Mouse (Mus musculus): Measurements from ENCODE around the gene Gnptab. TPM values are rescaled to one million over a fixed set of nuclear protein-coding genes. Genes with fewer than 3 reads are reported as not detected.
A peak's percentile ranks its signal among the peaks of the same experiment; 100 is the strongest.
"Not testable (repeated sequence)": the region's sequence is repeated elsewhere in the genome, so short reads cannot be mapped to it uniquely, and the experiment has no call there.

Gene Gnptab
- total and polyA plus RNA-seq, 2 experiments: 2.7 to 6.8 TPM

DNA sequence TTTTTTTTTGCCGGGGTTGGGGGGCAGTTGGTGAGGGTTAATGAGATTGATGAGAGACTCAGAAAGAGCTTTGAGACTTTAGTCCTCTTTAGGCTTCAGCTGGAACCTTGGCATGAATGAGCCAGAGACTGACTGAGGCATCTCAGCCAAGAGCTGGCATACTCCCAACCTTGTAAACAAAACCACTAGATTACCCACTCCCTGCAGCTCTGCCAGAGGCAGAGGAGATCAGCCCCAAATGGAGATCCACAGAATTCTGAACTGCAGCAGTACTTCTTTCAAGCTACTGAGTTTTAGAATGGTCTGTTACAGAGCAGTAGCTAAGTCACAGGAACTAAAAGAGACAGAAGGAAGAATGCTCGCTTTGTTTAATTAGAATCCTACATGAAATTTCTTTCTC is 72.3 kb downstream of the Gnptab start:
- H3K27ac ChIP-seq (replicated peaks; ENCODE audit: insufficient read depth, low read depth, low read length): no peak overlapping the region
- no peaks in the 10 kb centered on the region for H3K79me2 ChIP-seq (ENCODE audit: control insufficient read depth, insufficient read depth, low read length)
- 57% methylated on average over 2 of the region's 2 CpGs for WGBS
- H3K9ac ChIP-seq (ENCODE audit: low read depth, low read length): no peak overlapping the region
- H3K4me1 ChIP-seq (ENCODE audit: control insufficient read depth, insufficient read depth, low read length): no peaks in the 10 kb centered on the region; the same call in 1 of the 2 replicates
- no peak overlapping the region for H3K4me3 ChIP-seq (ENCODE audit: insufficient read depth, low read depth, low read length)
- no peak for TF ChIP-seq POLR2A (IDR thresholded peaks at IDR 0.05; ENCODE audit: extremely low read depth, insufficient read depth, low read length)
- no peak for TF ChIP-seq CTCF (IDR thresholded peaks at IDR 0.05; ENCODE audit: low read depth, low read length)
- peak; percentile 77 for DNase-seq (ENCODE audit: extremely low read depth, low read depth, low spot score)
- no peaks in the 10 kb centered on the region for H3K36me3 ChIP-seq (ENCODE audit: control insufficient read depth, insufficient read depth, low read length)
- no peaks in the 10 kb centered on the region for H3K27me3 ChIP-seq (ENCODE audit: control insufficient read depth, insufficient read depth, low read length)

DNA sequence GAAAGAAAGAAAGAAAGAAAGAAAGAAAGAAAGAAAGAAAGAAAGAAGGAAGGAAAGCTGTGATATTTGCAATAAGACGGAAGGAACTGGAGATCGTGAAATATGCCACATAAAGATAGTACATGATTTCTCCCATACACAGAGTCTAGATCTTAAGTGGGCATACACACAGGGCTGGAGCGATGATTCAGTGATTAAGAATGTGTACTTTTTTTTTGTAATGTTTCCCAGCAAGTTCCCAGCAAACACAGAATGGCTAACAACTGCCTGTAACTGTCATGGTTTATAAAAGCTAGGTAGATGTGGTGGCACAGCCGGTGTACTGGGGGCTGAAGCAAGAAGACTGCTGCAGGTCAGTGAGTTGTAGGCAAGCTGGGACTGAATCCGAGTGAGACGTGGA is 73.1 kb downstream of the Gnptab start:
- DNase-seq (ENCODE audit: extremely low read depth, low read depth, low spot score): no peak
- H3K27ac ChIP-seq (replicated peaks; ENCODE audit: insufficient read depth, low read depth, low read length): no peak overlapping the region
- no peak overlapping the region for H3K4me3 ChIP-seq (ENCODE audit: insufficient read depth, low read depth, low read length)
- no peaks in the 10 kb centered on the region for H3K27me3 ChIP-seq (ENCODE audit: control insufficient read depth, insufficient read depth, low read length)
- TF ChIP-seq POLR2A (IDR thresholded peaks at IDR 0.05; ENCODE audit: extremely low read depth, insufficient read depth, low read length): no peak
- no peak for TF ChIP-seq CTCF (IDR thresholded peaks at IDR 0.05; ENCODE audit: low read depth, low read length)
- no peaks in the 10 kb centered on the region for H3K79me2 ChIP-seq (ENCODE audit: control insufficient read depth, insufficient read depth, low read length)
- H3K4me1 ChIP-seq (ENCODE audit: control insufficient read depth, insufficient read depth, low read length): no peaks in the 10 kb centered on the region; the same call in 1 of the 2 replicates
- no peaks in the 10 kb centered on the region for H3K36me3 ChIP-seq (ENCODE audit: control insufficient read depth, insufficient read depth, low read length)
- 88% methylated on average over 6 of the region's 6 CpGs for WGBS
- H3K9ac ChIP-seq (ENCODE audit: low read depth, low read length): no peak overlapping the region

DNA sequence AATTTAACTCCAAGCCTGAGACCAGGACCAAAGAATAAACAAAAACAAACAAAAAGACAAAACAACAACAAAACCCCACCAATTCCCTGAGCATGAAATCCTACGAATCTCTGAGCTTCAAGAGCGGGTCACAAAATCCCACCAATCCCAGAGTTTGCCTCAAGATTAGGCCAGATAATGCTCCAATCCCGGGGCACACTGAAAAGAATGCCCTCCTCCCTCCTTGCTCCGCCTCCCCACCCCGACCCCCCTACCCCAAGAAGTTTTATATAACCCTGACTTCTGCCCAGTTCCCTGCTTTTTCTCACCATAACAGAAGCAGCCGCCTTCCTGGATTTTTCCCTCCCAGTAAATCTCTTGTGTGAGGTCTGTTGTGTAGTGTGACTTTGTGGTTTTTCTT is 78.9 kb downstream of the Gnptab start:
- Histone ChIP-seq H3K9ac (ENCODE audit: low read depth, low read length) (no peak overlapping the region), H3K79me2 (ENCODE audit: control insufficient read depth, insufficient read depth, low read length) (no peaks in the 10 kb centered on the region), H3K27ac (replicated peaks; ENCODE audit: insufficient read depth, low read depth, low read length) (no peak overlapping the region), H3K27me3 (ENCODE audit: control insufficient read depth, insufficient read depth, low read length) (no peaks in the 10 kb centered on the region), H3K4me3 (ENCODE audit: insufficient read depth, low read depth, low read length) (no peak overlapping the region), H3K36me3 (ENCODE audit: control insufficient read depth, insufficient read depth, low read length) (no peaks in the 10 kb centered on the region), H3K4me1 (ENCODE audit: control insufficient read depth, insufficient read depth, low read length) (no peaks in the 10 kb centered on the region)
- DNase-seq (ENCODE audit: extremely low read depth, low read depth, low spot score): no peak
- TF ChIP-seq CTCF (IDR thresholded peaks at IDR 0.05; ENCODE audit: low read depth, low read length) (no peak), POLR2A (IDR thresholded peaks at IDR 0.05; ENCODE audit: extremely low read depth, insufficient read depth, low read length) (no peak)
- 43% methylated on average over 6 of the region's 6 CpGs for WGBS

DNA sequence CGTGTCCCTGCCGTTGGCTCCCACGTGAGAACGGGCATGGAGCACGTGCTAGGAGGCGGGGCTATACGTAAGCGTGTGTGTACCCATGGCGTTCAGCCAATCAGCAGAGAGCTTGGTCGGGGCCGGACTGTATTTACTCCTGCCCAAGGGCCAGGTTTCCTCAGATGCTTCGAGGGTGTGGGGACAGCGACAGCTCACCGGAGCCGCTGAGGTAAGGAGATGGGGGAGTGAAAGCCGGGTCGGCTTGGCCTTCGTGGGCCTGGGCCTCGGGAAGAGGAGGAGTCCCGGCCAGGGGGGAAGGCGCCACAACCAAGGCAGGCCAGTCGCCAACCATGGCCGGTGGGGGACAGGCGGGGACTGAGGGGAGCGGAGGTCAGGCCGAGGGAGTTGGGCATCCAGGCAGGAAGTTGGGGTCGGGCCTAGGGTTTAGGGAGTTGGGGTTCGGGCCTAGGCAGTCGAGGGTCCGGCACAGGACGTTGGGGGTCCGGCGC is 80.6 kb downstream of the Gnptab start, which contains the start of gene Sycp3:
Gene Sycp3 (plus strand): TSS at position 68 of the 491 bp plus-strand sequence.
- Histone ChIP-seq H3K4me1 (ENCODE audit: control insufficient read depth, insufficient read depth, low read length) (no peaks in the 10 kb centered on the region), H3K36me3 (ENCODE audit: control insufficient read depth, insufficient read depth, low read length) (peaks cover under 1% of the 10 kb centered on the region), H3K79me2 (ENCODE audit: control insufficient read depth, insufficient read depth, low read length) (no peaks in the 10 kb centered on the region), H3K9ac (ENCODE audit: low read depth, low read length) (no peak within 1 kb of the TSS), H3K27me3 (ENCODE audit: control insufficient read depth, insufficient read depth, low read length) (no peaks in the 10 kb centered on the region), H3K27ac (replicated peaks; ENCODE audit: insufficient read depth, low read depth, low read length) (no peak within 1 kb of the TSS), H3K4me3 (ENCODE audit: insufficient read depth, low read depth, low read length) (no peak within 1 kb of the TSS)
- DNase-seq (ENCODE audit: extremely low read depth, low read depth, low spot score): no peak
- WGBS: 86% methylated on average over 33 of the region's 33 CpGs
- TF ChIP-seq CTCF (IDR thresholded peaks at IDR 0.05; ENCODE audit: low read depth, low read length) (no peak), POLR2A (IDR thresholded peaks at IDR 0.05; ENCODE audit: extremely low read depth, insufficient read depth, low read length) (no peak)

DNA sequence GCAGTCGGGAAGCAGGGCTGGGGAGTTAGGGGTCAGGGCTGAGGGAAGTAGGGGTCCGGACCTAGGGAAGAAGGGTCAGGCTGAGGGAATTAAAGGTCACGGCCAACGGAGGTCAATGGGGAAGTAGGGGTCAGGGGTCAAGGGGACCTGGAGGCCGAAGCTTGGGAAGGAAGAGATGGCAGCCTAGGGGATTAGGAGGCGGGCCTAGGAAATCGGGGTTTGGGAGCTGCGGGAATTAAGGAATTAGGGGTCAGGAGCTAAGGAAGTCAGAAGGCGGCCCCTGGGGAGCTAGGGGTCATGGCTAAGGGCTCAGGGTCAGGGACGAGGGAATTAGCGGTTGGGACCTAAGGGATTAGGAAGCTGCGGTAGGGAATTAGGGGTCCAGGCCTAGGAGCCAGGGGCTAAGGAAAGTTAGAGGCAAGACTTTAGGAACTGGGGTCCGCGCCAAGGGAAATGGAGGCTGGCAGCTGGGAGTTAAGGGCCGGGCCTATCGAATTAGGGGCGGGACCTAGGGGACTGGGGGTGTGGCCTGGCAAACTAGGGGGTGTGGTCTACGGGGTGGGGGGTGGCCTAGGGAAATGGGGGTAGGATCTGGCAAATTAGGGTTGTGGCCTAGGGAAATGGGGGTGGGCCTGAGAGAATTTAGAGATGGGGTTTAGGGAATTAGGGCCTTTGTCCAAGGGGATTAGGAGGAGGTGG is 81.3 kb downstream of the Gnptab start:
- Histone ChIP-seq H3K4me3 (ENCODE audit: insufficient read depth, low read depth, low read length) (no peak overlapping the region), H3K9ac (ENCODE audit: low read depth, low read length) (no peak overlapping the region), H3K27me3 (ENCODE audit: control insufficient read depth, insufficient read depth, low read length) (no peaks in the 10 kb centered on the region), H3K4me1 (ENCODE audit: control insufficient read depth, insufficient read depth, low read length) (no peaks in the 10 kb centered on the region), H3K27ac (replicated peaks; ENCODE audit: insufficient read depth, low read depth, low read length) (no peak overlapping the region), H3K36me3 (ENCODE audit: control insufficient read depth, insufficient read depth, low read length) (peaks cover 3% of the 10 kb centered on the region), H3K79me2 (ENCODE audit: control insufficient read depth, insufficient read depth, low read length) (no peaks in the 10 kb centered on the region)
- TF ChIP-seq CTCF (IDR thresholded peaks at IDR 0.05; ENCODE audit: low read depth, low read length): no peak
- no peak for TF ChIP-seq POLR2A (IDR thresholded peaks at IDR 0.05; ENCODE audit: extremely low read depth, insufficient read depth, low read length)
- DNase-seq (ENCODE audit: extremely low read depth, low read depth, low spot score): no peak
- WGBS: 79% methylated on average over 18 of the region's 18 CpGs

DNA sequence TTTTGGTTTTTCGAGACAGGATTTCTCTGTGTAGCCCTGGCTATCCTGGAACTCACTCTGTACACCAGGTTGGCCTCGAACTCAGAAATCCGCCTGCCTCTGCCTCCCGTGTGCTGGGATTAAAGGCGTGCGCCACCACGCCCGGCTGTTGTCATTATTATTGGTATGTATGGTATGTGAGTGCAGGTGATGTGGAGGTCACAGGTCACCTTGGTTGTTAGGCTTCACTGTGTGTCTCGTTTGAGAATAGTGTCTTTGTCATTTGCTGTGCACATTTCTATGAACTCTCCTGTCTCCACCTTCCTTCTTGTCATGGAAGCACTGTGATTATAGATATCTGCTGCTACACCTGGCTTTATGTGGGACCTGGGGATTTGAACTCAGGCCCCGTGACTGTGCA is 103.9 kb downstream of the Gnptab start:
- H3K4me1 ChIP-seq (ENCODE audit: control insufficient read depth, insufficient read depth, low read length); H3K4me3 ChIP-seq (ENCODE audit: insufficient read depth, low read depth, low read length); H3K27ac ChIP-seq (replicated peaks; ENCODE audit: insufficient read depth, low read depth, low read length); H3K9ac ChIP-seq (ENCODE audit: low read depth, low read length); H3K79me2 ChIP-seq (ENCODE audit: control insufficient read depth, insufficient read depth, low read length); DNase-seq (ENCODE audit: extremely low read depth, low read depth, low spot score); H3K27me3 ChIP-seq (ENCODE audit: control insufficient read depth, insufficient read depth, low read length): not testable (repeated sequence)
- H3K36me3 ChIP-seq (ENCODE audit: control insufficient read depth, insufficient read depth, low read length): peaks cover 21% of the 10 kb centered on the region
- 95% methylated on average over 10 of the region's 10 CpGs for WGBS
